Mouse (Mus musculus) myocyte (in vitro differentiated cells): ENCODE results near the gene Crk. TPM values are rescaled to one million over a fixed set of nuclear protein-coding genes. Genes with fewer than 3 reads are reported as not detected.
"Not testable (repeated sequence)": the region's sequence is repeated elsewhere in the genome, so short reads cannot be mapped to it uniquely, and the experiment has no call there.

Experiments used
- H3K27me3 ChIP-seq: one replicate; pipeline ENCODE4 v1.6.1; 2011; ENCODE audit not compliant: control insufficient read depth, insufficient read depth, insufficient read length
- H3K36me3 ChIP-seq: one replicate; pipeline ENCODE4 v1.6.1; 2011; ENCODE audit not compliant: control insufficient read depth, insufficient read depth
- H3K4me2 ChIP-seq: one replicate; pipeline ENCODE4 v1.6.1; 2011; ENCODE audit warnings: low read depth, control low read depth
- H3K4me3 ChIP-seq: one replicate; pipeline ENCODE4 v1.5.1; 2011; ENCODE audit warnings: mild to moderate bottlenecking, control low read depth, moderate library complexity
- H3K79me2 ChIP-seq: one replicate; pipeline ENCODE4 v1.6.1; 2011; ENCODE audit not compliant: control insufficient read depth, insufficient read depth
- H3ac ChIP-seq: one replicate; pipeline ENCODE4 v1.6.1; 2011; ENCODE audit not compliant: control insufficient read depth, insufficient read length
- CEBPB ChIP-seq: IDR thresholded peaks from 2 replicates; pipeline ENCODE4 v1.6.1; 2011; ENCODE audit warnings: mild to moderate bottlenecking, moderate library complexity; ENCODE audit not compliant: poor library complexity, insufficient read depth, severe bottlenecking
- E2F4 ChIP-seq: IDR thresholded peaks from one replicate; pipeline ENCODE4 v1.6.1; 2011; ENCODE audit warnings: mild to moderate bottlenecking, control low read depth, moderate library complexity; ENCODE audit not compliant: insufficient read depth
- MAX ChIP-seq: IDR thresholded peaks from one replicate; pipeline ENCODE4 v1.6.1; 2011; ENCODE audit warnings: low read depth, mild to moderate bottlenecking, control low read depth
- MYOD1 ChIP-seq, 3 experiments: IDR thresholded peaks; one replicate each; pipeline ENCODE4 v1.6.1; 2011; ENCODE audit warnings: control low read depth in 2 of 3, low read depth in 2 of 3, mild to moderate bottlenecking in 2 of 3, moderate library complexity in 1 of 3; ENCODE audit not compliant: insufficient read length in 2 of 3, control insufficient read depth in 1 of 3
- MYOG ChIP-seq, 3 experiments: IDR thresholded peaks; one replicate each; pipeline ENCODE4 v1.6.1; 2011; ENCODE audit warnings: control low read depth in 2 of 3, low read depth in 2 of 3, mild to moderate bottlenecking in 2 of 3; ENCODE audit not compliant: insufficient read length in 2 of 3, control insufficient read depth in 1 of 3, insufficient read depth in 1 of 3
- POLR2A ChIP-seq: IDR thresholded peaks from one replicate; pipeline ENCODE4 v1.6.1; 2011; ENCODE audit warnings: low read depth, mild to moderate bottlenecking, control low read depth, moderate library complexity; ENCODE audit not compliant: insufficient read length
- POLR2AphosphoS2 ChIP-seq: IDR thresholded peaks from one replicate; pipeline ENCODE4 v1.6.1; 2011; ENCODE audit warnings: low read depth, control low read depth; ENCODE audit not compliant: insufficient read length
- REST ChIP-seq: IDR thresholded peaks from one replicate; pipeline ENCODE4 v1.6.1; 2011; ENCODE audit warnings: mild to moderate bottlenecking, control low read depth, moderate library complexity; ENCODE audit not compliant: insufficient read depth, insufficient read length
- SRF ChIP-seq: IDR thresholded peaks from one replicate; pipeline ENCODE4 v1.6.1; 2011; ENCODE audit warnings: low read depth; ENCODE audit not compliant: control insufficient read depth, insufficient read length
- TCF12 ChIP-seq: IDR thresholded peaks from one replicate; pipeline ENCODE4 v1.6.1; 2011; ENCODE audit warnings: mild to moderate bottlenecking, control low read depth; ENCODE audit not compliant: poor library complexity, insufficient read depth, severe bottlenecking
- TCF3 ChIP-seq: IDR thresholded peaks from one replicate; pipeline ENCODE4 v1.6.1; 2011; ENCODE audit warnings: low read depth, control low read depth; ENCODE audit not compliant: insufficient read length
- USF1 ChIP-seq: IDR thresholded peaks from one replicate; pipeline ENCODE4 v1.6.1; 2011; ENCODE audit warnings: low read depth, mild to moderate bottlenecking, control low read depth, moderate library complexity
- polyA plus RNA-seq: library from polyadenylated mRNA; unstranded; fragments of >200 nt; fragmentation: generic; extraction: Trizol; gene quantifications from one replicate; pipeline ENCODE4 v1.2.1, GENCODE M21; 2012; ENCODE audit warnings: missing spikeins

The Crk gene
- polyA plus RNA-seq, 1 experiment, result 34.5 TPM

GRCm38 (mm10) chr11:75715556-75715955 is 36.5 kb downstream of the Crk start:
- no peaks in the 10 kb centered on the region for H3K27me3 ChIP-seq
- H3K36me3 ChIP-seq, result no peaks in the 10 kb centered on the region
- H3K4me3 ChIP-seq, result no peak overlapping the region
- no peaks in the 10 kb centered on the region for H3K79me2 ChIP-seq
- H3ac ChIP-seq, result no peak overlapping the region
- no peak overlapping the region for H3K4me2 ChIP-seq
- TF ChIP-seq MAX, result no peak
- no peak for TF ChIP-seq MYOD1 (IDR thresholded peaks at IDR 0.05; ENCODE audit: control insufficient read depth in 1 of 3, insufficient read length in 2 of 3, low read depth in 2 of 3)
- no peak for TF ChIP-seq POLR2A
- no peak for TF ChIP-seq MYOG (IDR thresholded peaks at IDR 0.05; ENCODE audit: control insufficient read depth in 1 of 3, insufficient read depth in 1 of 3, insufficient read length in 2 of 3, low read depth in 2 of 3)

GRCm38 (mm10) chr11:75716661-75717325 is 37.7 kb downstream of the Crk start:
- Histone ChIP-seq H3K27me3 (no peaks in the 10 kb centered on the region), H3K79me2 (no peaks in the 10 kb centered on the region), H3K4me2 (no peak overlapping the region), H3ac (no peak overlapping the region), H3K36me3 (no peaks in the 10 kb centered on the region), H3K4me3 (no peak overlapping the region)
- TF ChIP-seq E2F4 (no peak), TCF3 (no peak), CEBPB (no peak), POLR2A (no peak), POLR2AphosphoS2 (no peak), REST (no peak)

GRCm38 (mm10) chr11:75722339-75722738 is 43.3 kb downstream of the Crk start:
- Histone ChIP-seq H3K4me3 (no peak overlapping the region), H3K79me2 (no peaks in the 10 kb centered on the region), H3ac (no peak overlapping the region), H3K27me3 (no peaks in the 10 kb centered on the region), H3K36me3 (no peaks in the 10 kb centered on the region), H3K4me2 (peak overlapping the region; percentile 21)
- no peak for TF ChIP-seq USF1
- TF ChIP-seq MYOG (IDR thresholded peaks at IDR 0.05; ENCODE audit: control insufficient read depth in 1 of 3, insufficient read depth in 1 of 3, insufficient read length in 2 of 3, low read depth in 2 of 3), result no peak
- no peak for TF ChIP-seq POLR2AphosphoS2
- TF ChIP-seq E2F4, result no peak
- TF ChIP-seq MAX, result no peak
- TF ChIP-seq POLR2A, result no peak
- no peak for TF ChIP-seq REST
- no peak for TF ChIP-seq MYOD1 (IDR thresholded peaks at IDR 0.05; ENCODE audit: control insufficient read depth in 1 of 3, insufficient read length in 2 of 3, low read depth in 2 of 3)

GRCm38 (mm10) chr11:75727168-75727567 is 48.1 kb downstream of the Crk start:
- Histone ChIP-seq H3K4me3 (no peak overlapping the region), H3K4me2 (no peak overlapping the region), H3K79me2 (no peaks in the 10 kb centered on the region), H3K36me3 (no peaks in the 10 kb centered on the region), H3ac (no peak overlapping the region), H3K27me3 (no peaks in the 10 kb centered on the region)
- TF ChIP-seq CEBPB (no peak), MYOD1 (IDR thresholded peaks at IDR 0.05; ENCODE audit: control insufficient read depth in 1 of 3, insufficient read length in 2 of 3, low read depth in 2 of 3) (no peak), SRF (no peak), REST (no peak), POLR2AphosphoS2 (no peak), USF1 (no peak), POLR2A (no peak), TCF3 (no peak), MAX (no peak), TCF12 (no peak), E2F4 (no peak), MYOG (IDR thresholded peaks at IDR 0.05; ENCODE audit: control insufficient read depth in 1 of 3, insufficient read depth in 1 of 3, insufficient read length in 2 of 3, low read depth in 2 of 3) (no peak)

- H3ac ChIP-seq, H3K27me3 ChIP-seq, H3K36me3 ChIP-seq, H3K79me2 ChIP-seq, H3K4me2 ChIP-seq, H3K4me3 ChIP-seq: not testable (repeated sequence)
Observed at GRCm38 (mm10) chr11:75727659-75728058, 48.6 kb downstream of the Crk start.
